Mouse (Mus musculus) stomach, postnatal 0 days (tissue): ENCODE measurements around the gene Ddit4l. TPM values are rescaled to one million over a fixed set of nuclear protein-coding genes. Genes with fewer than 3 reads are reported as not detected.
"Not testable (repeated sequence)": the region's sequence is repeated elsewhere in the genome, so short reads cannot be mapped to it uniquely, and the experiment has no call there.

Experiments used
- ATAC-seq: fragments of 200-750 bp; cut with Nextera tagmentation; 2 replicates; pipeline ENCODE4 v1.8.0; 2017; ENCODE audit not compliant: low FRiP score, low TSS enrichment
- DNase-seq: peaks from one replicate; pipeline ENCODE4 v3.0.0-alpha.2; 2016; ENCODE audit warnings: low spot score
- H3K27ac ChIP-seq: fragments of 300-500 bp; sonication (generic); replicated peaks from 2 replicates; pipeline ENCODE4 v1.5.1; 2014; ENCODE audit warnings: mild to moderate bottlenecking, control low read depth
- H3K27me3 ChIP-seq: fragments of 300-500 bp; sonication (generic); 2 replicates; pipeline ENCODE4 v1.6.1; 2014; ENCODE audit warnings: low read length; ENCODE audit not compliant: control insufficient read depth, insufficient read depth
- H3K36me3 ChIP-seq: fragments of 300-500 bp; sonication (generic); 2 replicates; pipeline ENCODE4 v1.6.1; 2014; ENCODE audit warnings: low read length, mixed read lengths; ENCODE audit not compliant: control insufficient read depth, insufficient read depth
- H3K4me1 ChIP-seq: fragments of 300-500 bp; sonication (generic); replicated peaks from 2 replicates; pipeline ENCODE4 v1.6.1; 2014; ENCODE audit warnings: antibody characterized with exemption; ENCODE audit not compliant: control insufficient read depth, insufficient read depth
- H3K4me2 ChIP-seq: fragments of 300-500 bp; sonication (generic); replicated peaks from 2 replicates; pipeline ENCODE4 v1.6.1; 2014; ENCODE audit warnings: low read depth, mild to moderate bottlenecking, control low read depth, moderate library complexity
- H3K4me3 ChIP-seq: fragments of 300-500 bp; sonication (generic); 2 replicates; pipeline ENCODE4 v1.5.1; 2014; ENCODE audit warnings: low read depth, low read length, control low read depth
- H3K9ac ChIP-seq: fragments of 300-500 bp; sonication (generic); 2 replicates; pipeline ENCODE4 v1.6.1; 2014; ENCODE audit warnings: mild to moderate bottlenecking, low read length, control low read depth, mixed read lengths
- H3K9me3 ChIP-seq: fragments of 300-500 bp; sonication (generic); 2 replicates; pipeline ENCODE4 v1.6.1; 2016; ENCODE audit warnings: low read length; ENCODE audit not compliant: control insufficient read depth
- CTCF ChIP-seq: IDR thresholded peaks from 2 replicates; pipeline ENCODE4 v1.5.1; 2016; ENCODE audit warnings: antibody characterized with exemption, low read depth, mild to moderate bottlenecking, moderate library complexity
- EP300 ChIP-seq: optimal IDR thresholded peaks from 2 replicates; pipeline ENCODE3; 2016; ENCODE audit warnings: antibody characterized with exemption
- WGBS: fragments of 180-500 bp; shearing (Covaris S2); extraction: QIAGEN DNeasy Blood & Tissue Kit; methylation state at CpG from one replicate; pipeline ENCODE4 v1.1.7; 2014; 5-methylcytosine and 5-hydroxymethylcytosine counted together
- microRNA-seq: library from miRNA; unstranded; fragments of <30 nt; microRNA quantifications from one replicate; pipeline ENCODE4, GENCODE M21; 2016
- polyA plus RNA-seq: library from polyadenylated mRNA; unstranded; fragments of >200 nt; fragmentation: Nextera tagmentation; extraction: Ambion mirVana; gene quantifications from 2 replicates; pipeline ENCODE4 v1.2.1, GENCODE M21; 2015

Ddit4l gene
- polyA plus RNA-seq, 1 experiment from 2014 or later = 4.2 TPM

DNA sequence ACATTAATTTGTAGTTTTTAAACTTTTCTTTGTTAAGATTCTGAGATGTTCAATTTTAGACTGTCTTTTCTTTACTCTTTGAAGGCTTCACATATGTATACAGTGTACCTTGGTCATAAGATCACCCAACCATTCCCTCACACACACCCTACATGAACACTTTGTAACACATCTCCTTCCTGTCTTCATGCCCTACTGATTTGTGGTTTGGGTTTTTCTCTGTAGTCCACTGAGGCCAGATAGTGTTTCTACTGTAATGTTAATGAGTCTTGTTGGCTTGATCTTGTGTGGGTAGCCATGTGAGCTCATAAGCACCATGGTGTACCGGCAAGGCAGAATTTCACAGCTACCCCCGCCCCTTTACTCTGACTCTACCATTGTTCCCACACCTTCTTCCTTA, 31.4 kb downstream of the Ddit4l start:
- no peaks in the 10 kb centered on the region for H3K9me3 ChIP-seq
- no peak for ATAC-seq
- 89% methylated on average over 2 of the region's 2 CpGs for WGBS
- no peak overlapping the region for H3K4me3 ChIP-seq
- no peak overlapping the region for H3K27ac ChIP-seq
- H3K27me3 ChIP-seq = no peaks in the 10 kb centered on the region
- no peak overlapping the region for H3K4me2 ChIP-seq
- TF ChIP-seq EP300 (no peak), CTCF (no peak)
- no peak overlapping the region for H3K9ac ChIP-seq
- no peak for DNase-seq
- no peaks in the 10 kb centered on the region for H3K36me3 ChIP-seq
- H3K4me1 ChIP-seq = no peaks in the 10 kb centered on the region

GRCm38 (mm10) chr3:137671224-137671623, 49.8 kb downstream of the Ddit4l start, which contains the start of gene Gm21962:
TSS of gene Gm21962 (plus strand) at chr3:137671524.
- no CpG with 5 or more reads among the region's 3 CpGs for WGBS
- H3K9me3 ChIP-seq, H3K36me3 ChIP-seq, H3K4me1 ChIP-seq, H3K9ac ChIP-seq, H3K4me2 ChIP-seq, H3K27me3 ChIP-seq, H3K4me3 ChIP-seq, ATAC-seq, H3K27ac ChIP-seq, DNase-seq: not testable (repeated sequence)

Small RNA genes lying within 50 kb of the gene (microRNA-seq; reads per million reads assigned to microRNA genes)
- not detected for gene Gm22468

Other genes starting within 250 kb of the Ddit4l start
- gene Gm21962, start 49.9 kb downstream of the Ddit4l start, polyA plus RNA-seq = not detected in 2 replicates
- 779 and 844 TPM in 2 replicates for gene H2afz, start 242.9 kb downstream of the Ddit4l start, polyA plus RNA-seq
- gene Dnajb14, start 246.1 kb downstream of the Ddit4l start, polyA plus RNA-seq = 10.8 and 12.6 TPM in 2 replicates